Mouse (Mus musculus): ENCODE results near the gene Mthfd2.

Mthfd2 gene

DNA sequence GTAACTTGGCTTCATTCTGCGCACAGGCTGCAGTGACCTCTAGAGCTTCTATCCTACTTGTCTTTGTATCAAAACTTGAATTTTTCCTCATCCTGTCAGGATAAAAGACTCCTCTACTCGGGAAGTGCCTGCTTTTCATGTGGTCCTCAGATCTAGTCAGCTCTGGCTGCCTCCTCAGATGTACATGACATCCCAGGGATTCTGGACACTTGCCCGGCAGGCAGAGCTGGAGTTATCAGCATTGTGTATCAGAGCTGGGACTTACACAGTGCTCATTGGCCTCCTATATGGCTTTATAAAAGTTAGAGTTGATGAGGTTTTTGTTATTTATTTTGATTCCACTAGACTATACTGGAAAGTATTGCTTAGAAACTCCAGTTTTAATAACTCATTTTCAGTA is 15.7 kb upstream of the Mthfd2 start:
- DNase-seq (ENCODE audit: low spot score), result no peak

GRCm38 (mm10) chr6:83327591-83328190 is 2.0 kb upstream of the Mthfd2 start:
- no peak for DNase-seq (ENCODE audit: low spot score)

DNA sequence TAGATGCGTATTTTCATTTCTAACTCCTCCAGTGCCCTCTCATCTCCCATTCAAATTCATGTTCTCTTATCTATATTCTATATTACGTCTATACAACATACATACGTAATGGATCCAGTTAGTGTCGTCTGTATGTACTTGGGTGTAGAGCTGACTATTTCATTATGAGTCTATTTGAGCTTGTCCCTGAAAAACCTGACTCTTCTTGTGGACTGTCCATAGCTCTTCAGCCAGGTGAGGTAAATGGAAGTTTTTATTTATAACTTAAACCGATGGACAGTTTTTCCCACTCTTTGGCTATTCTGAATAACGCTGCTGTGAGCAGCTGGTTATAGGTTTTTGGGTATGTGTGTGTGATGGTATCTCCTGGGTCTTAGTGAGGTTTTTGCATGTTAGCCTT is 1.1 kb upstream of the Mthfd2 start:
- DNase-seq (ENCODE audit: low spot score), result no peak

DNA sequence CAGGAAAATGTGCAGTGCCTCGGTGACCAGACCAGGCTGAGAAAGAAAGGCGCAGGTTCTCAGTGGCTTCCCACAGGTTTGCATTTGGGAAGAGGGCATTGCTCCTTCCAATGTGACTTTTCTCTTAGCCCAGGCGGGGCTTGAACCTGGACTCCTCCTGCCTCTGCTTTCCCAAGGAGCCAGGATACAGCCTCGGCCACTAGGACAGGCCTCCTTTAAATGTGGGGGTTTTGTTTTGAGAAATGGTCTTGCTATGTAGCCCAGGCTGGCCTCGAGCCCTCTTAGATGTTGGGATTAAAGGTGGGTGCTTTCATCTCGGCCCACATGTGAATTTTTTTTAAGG is 657 bp upstream of the Mthfd2 start:
- no peak for DNase-seq (ENCODE audit: low spot score)

- DNase-seq (ENCODE audit: low spot score), result no peak
Observed at GRCm38 (mm10) chr6:83323652-83324419, 1.9 kb downstream of the Mthfd2 start.

DNA sequence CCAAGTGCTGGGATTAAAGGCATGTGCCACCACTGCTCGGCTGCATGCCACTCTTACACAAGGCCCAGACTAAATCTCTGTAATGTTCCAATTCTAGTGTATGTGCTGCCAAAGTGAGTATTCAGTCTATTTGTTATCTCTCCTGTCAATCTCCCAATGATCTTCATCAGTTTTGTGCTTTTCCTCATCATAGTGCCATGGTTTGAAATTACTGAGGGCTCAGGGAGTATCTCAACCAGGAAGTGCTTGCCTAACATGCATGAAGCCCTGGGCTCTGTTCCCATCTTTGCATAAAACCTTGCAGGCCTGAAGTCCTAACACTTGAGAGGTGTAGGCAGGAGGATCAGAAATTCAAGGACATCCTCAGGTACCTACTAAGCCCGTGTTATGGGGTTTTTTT is 2.9 kb downstream of the Mthfd2 start:
- DNase-seq (ENCODE audit: low spot score), result no peak

GRCm38 (mm10) chr6:83321927-83322326 is 3.8 kb downstream of the Mthfd2 start:
- DNase-seq (ENCODE audit: low spot score), result no peak

GRCm38 (mm10) chr6:83317108-83317741 is 8.5 kb downstream of the Mthfd2 start:
- DNase-seq (ENCODE audit: low spot score), result peak; percentile 51

- no peak for DNase-seq (ENCODE audit: low spot score)
Observed at GRCm38 (mm10) chr6:83316022-83316421, 9.7 kb downstream of the Mthfd2 start.

- DNase-seq (ENCODE audit: low spot score), result no peak
Observed at GRCm38 (mm10) chr6:83315293-83315692, 10.4 kb downstream of the Mthfd2 start.

DNA sequence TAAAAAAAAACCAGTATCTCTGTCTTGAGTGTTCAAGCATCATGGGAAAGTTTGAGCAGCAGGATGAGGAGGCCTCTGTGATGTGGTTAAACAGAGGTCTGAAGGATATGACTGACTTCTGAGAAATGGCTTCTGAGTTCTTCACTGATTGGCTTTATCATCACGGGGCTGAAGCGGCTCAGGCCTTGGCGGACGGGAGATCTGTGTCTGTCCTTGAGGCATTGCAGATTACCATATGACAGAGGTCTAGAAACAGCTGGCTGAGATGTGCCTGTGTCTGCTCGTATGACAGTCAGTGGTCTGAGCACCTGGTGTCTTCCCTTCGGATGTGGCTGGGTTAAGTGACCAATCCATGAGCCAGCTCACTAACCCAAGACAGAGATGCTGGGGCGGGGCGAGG is 13.2 kb downstream of the Mthfd2 start:
- DNase-seq (ENCODE audit: low spot score), result no peak

DNA sequence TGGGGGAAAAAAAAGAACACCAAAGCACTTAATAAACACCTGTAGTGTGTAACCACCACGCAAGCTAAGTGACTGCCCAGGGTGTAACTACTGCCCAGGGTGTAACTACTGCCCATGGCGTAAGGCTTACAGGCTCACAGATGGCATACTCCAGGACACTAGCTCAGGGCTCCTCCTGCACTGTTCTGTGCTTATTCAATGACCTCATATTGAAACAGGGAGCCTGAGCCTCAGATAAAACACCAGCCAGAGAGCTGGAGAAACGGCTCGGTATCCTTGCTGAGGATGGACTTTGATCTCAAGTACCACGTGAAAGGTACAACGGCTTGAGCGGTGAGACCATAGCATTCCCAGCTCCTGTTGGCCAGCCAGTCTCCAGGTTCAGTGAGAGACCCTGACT is 13.7 kb downstream of the Mthfd2 start:
- DNase-seq (ENCODE audit: low spot score), result no peak

DNA sequence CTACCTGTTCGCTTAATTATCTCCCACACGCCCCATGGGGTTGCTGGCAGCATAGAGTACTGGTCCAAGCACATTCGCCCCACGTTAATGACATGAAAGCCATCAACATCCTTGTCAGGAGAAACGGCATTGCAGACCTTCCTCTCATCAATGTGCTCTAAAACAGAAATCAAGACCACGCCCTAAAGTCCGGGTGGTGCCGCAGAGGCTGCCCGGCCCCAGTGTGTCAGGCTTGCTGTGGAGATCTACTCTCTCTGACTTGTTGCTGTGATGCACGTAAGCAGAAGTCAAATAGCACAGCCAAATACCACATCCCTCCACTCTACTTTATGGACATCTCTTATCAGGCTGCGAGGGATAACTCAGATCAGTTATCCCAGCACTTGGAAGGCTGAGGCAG is 14.5 kb downstream of the Mthfd2 start:
- DNase-seq (ENCODE audit: low spot score), result no peak

GRCm38 (mm10) chr6:83309017-83309416 is 16.7 kb downstream of the Mthfd2 start:
- no peak for DNase-seq (ENCODE audit: low spot score)

DNA sequence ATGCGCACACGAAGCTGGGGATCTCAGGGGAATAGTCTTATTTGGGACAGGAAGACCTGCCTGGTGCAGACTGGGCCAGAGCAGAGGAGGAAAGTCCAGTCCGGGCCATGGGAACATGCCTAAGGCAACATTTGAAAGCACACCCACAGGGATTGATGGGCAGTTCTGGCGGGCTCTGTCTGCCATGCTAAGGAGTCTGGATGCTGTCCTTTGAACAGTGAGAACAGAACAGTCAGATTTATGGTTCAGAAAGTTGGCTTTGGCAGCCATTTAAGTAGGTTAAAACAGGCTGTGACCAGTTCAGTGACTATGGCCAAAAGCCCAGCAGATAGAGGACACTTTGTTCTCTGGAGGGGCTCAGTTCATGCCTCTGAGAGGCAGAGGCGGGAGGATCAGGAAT is 23.4 kb downstream of the Mthfd2 start:
- DNase-seq (ENCODE audit: low spot score), result no peak

GRCm38 (mm10) chr6:83301294-83301693 is 24.4 kb downstream of the Mthfd2 start:
- no peak for DNase-seq (ENCODE audit: low spot score)

- DNase-seq (ENCODE audit: low spot score), result no peak
Observed at GRCm38 (mm10) chr6:83300447-83301229, 25.1 kb downstream of the Mthfd2 start.

GRCm38 (mm10) chr6:83280256-83280955 is 45.3 kb downstream of the Mthfd2 start:
- no peak for DNase-seq (ENCODE audit: low spot score)

DNA sequence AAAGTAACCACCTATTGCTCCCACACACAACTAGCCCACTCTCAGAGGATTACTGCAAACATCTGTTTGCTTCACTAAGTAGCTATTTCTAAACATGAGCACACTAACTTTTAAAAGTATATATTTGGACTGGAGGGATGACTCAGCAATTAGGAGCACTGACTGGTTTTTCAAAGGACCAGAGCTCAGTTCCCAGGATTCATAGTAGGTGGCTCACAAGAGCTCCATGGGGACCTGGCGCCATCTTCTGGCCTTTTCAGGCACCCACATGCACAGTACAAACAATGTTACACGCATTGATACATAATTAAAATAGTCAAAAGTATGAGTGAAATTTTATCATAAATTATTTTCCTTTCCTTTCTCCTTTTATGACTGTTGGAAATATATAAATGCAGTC is 46.8 kb downstream of the Mthfd2 start:
- no peak for DNase-seq (ENCODE audit: low spot score)

GRCm38 (mm10) chr6:83277151-83277550 is 48.6 kb downstream of the Mthfd2 start:
- DNase-seq (ENCODE audit: low spot score), result no peak

DNA sequence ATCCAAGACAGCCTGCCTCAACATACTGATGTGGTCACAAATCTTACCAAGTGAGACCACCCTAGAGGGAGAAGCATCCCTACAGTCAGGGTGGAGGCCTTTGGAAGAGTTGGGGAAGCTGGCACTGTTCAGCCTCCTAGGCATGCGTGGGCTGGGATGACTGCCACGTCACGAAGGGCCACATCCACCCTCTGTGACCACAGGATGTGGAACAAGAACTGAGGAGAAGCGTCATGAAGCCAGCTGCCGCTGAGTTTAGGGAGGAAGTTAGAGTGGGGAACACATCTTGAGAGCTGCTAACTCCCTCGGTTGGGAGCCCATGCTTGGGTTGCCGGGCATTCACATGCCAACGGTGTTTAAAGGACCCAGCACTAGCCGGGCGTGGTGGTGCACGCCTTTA is 52.0 kb downstream of the Mthfd2 start:
- DNase-seq (ENCODE audit: low spot score), result no peak
